Mouse (Mus musculus) midbrain, embryonic 16.5 days (tissue): ENCODE results near the gene LTO1. TPM values are rescaled to one million over a fixed set of nuclear protein-coding genes. Genes with fewer than 3 reads are reported as not detected.

Experiments
- ATAC-seq: fragments of 200-750 bp; cut with Nextera tagmentation; 2 replicates; pipeline ENCODE4 v1.8.0; 2017; ENCODE audit warnings: moderate TSS enrichment
- H3K27ac ChIP-seq: fragments of 300-500 bp; sonication (generic); 2 replicates; pipeline ENCODE4 v1.5.1; 2014; ENCODE audit warnings: mild to moderate bottlenecking, low read length, mixed read lengths
- H3K27me3 ChIP-seq: fragments of 300-500 bp; sonication (generic); 2 replicates; pipeline ENCODE4 v1.6.1; 2014; ENCODE audit warnings: low read depth, low read length, mixed read lengths; ENCODE audit not compliant: control insufficient read depth, insufficient read depth
- H3K36me3 ChIP-seq: fragments of 300-500 bp; sonication (generic); 2 replicates; pipeline ENCODE4 v1.6.1; 2014; ENCODE audit warnings: mild to moderate bottlenecking, low read length, moderate library complexity, mixed read lengths; ENCODE audit not compliant: control insufficient read depth, insufficient read depth
- H3K4me1 ChIP-seq: fragments of 300-500 bp; sonication (generic); 2 replicates; pipeline ENCODE4 v1.6.1; 2014; ENCODE audit warnings: mild to moderate bottlenecking, low read length, mixed read lengths; ENCODE audit not compliant: control insufficient read depth, insufficient read depth
- H3K4me2 ChIP-seq: fragments of 300-500 bp; sonication (generic); 2 replicates; pipeline ENCODE4 v1.6.1; 2014; ENCODE audit warnings: mild to moderate bottlenecking, low read length, mixed read lengths
- H3K4me3 ChIP-seq: fragments of 300-500 bp; sonication (generic); 2 replicates; pipeline ENCODE4 v1.5.1; 2014; ENCODE audit warnings: low read depth, mild to moderate bottlenecking, low read length, moderate library complexity, mixed read lengths
- H3K9ac ChIP-seq: fragments of 300-500 bp; sonication (generic); 2 replicates; pipeline ENCODE4 v1.6.1; 2014; ENCODE audit warnings: low read depth, low read length, mixed read lengths
- H3K9me3 ChIP-seq: fragments of 300-500 bp; sonication (generic); replicated peaks from 2 replicates; pipeline ENCODE4 v1.6.1; 2014; ENCODE audit warnings: mild to moderate bottlenecking, low read length, mixed read lengths; ENCODE audit not compliant: control insufficient read depth, poor library complexity, severe bottlenecking
- WGBS: fragments of 180-500 bp; shearing (Covaris S2); extraction: QIAGEN DNeasy Blood & Tissue Kit; methylation state at CpG from one replicate; pipeline ENCODE4 v1.1.7; 2014; 5-methylcytosine and 5-hydroxymethylcytosine counted together
- polyA plus RNA-seq: library from polyadenylated mRNA; unstranded; fragments of >200 nt; fragmentation: Nextera tagmentation; extraction: Ambion mirVana; gene quantifications from 2 replicates; pipeline ENCODE4 v1.2.1, GENCODE M21; 2015

The LTO1 gene
- polyA plus RNA-seq, 1 experiment from 2014 or later, result 31.1 TPM

GRCm38 (mm10) chr7:144927591-144927990, 12.7 kb downstream of the LTO1 start:
- H3K4me1 ChIP-seq, result no peaks in the 10 kb centered on the region

GRCm38 (mm10) chr7:144928009-144928888, 13.3 kb downstream of the LTO1 start:
- no peaks in the 10 kb centered on the region for H3K4me1 ChIP-seq
- no peak for ATAC-seq
- no peaks in the 10 kb centered on the region for H3K9me3 ChIP-seq
- no peak overlapping the region for H3K9ac ChIP-seq
- no peak overlapping the region for H3K4me2 ChIP-seq
- H3K27me3 ChIP-seq, result no peaks in the 10 kb centered on the region
- no peak overlapping the region for H3K27ac ChIP-seq
- no peak overlapping the region for H3K4me3 ChIP-seq
- peaks cover 9% of the 10 kb centered on the region for H3K36me3 ChIP-seq
- WGBS, result 70% methylated on average over 4 of the region's 4 CpGs

More at GRCm38 (mm10) chr7:144927591-144927990, 12.7 kb downstream of the LTO1 start:
- Histone ChIP-seq H3K27me3 (no peaks in the 10 kb centered on the region), H3K9me3 (no peaks in the 10 kb centered on the region), H3K4me2 (no peak overlapping the region), H3K4me3 (no peak overlapping the region), H3K9ac (no peak overlapping the region), H3K27ac (no peak overlapping the region), H3K36me3 (peaks cover 9% of the 10 kb centered on the region)
- 73% methylated on average over 2 of the region's 2 CpGs for WGBS
- ATAC-seq, result no peak

GRCm38 (mm10) chr7:144928889-144929210, 13.9 kb downstream of the LTO1 start:
- WGBS, result 83% methylated on average over 6 of the region's 6 CpGs
- Histone ChIP-seq H3K4me1 (no peaks in the 10 kb centered on the region), H3K9ac (0 out of 2 replicates have a peak overlapping the region, but pooled peaks have one; percentile 12), H3K36me3 (peaks cover 9% of the 10 kb centered on the region), H3K27ac (no peak overlapping the region), H3K9me3 (no peaks in the 10 kb centered on the region), H3K27me3 (no peaks in the 10 kb centered on the region), H3K4me3 (no peak overlapping the region), H3K4me2 (no peak overlapping the region)
- no peak for ATAC-seq

- WGBS, result 79% methylated on average over 8 of the region's 8 CpGs
- H3K36me3 ChIP-seq, result peaks cover 5% of the 10 kb centered on the region; the same call in 1 of the 2 replicates
- no peak overlapping the region for H3K9ac ChIP-seq
- H3K9me3 ChIP-seq, result no peaks in the 10 kb centered on the region
- no peaks in the 10 kb centered on the region for H3K27me3 ChIP-seq
- H3K4me2 ChIP-seq, result no peak overlapping the region
- no peak for ATAC-seq
- H3K27ac ChIP-seq, result no peak overlapping the region
- H3K4me1 ChIP-seq, result no peaks in the 10 kb centered on the region
- no peak overlapping the region for H3K4me3 ChIP-seq
Measured at GRCm38 (mm10) chr7:144929506-144929905, 14.6 kb downstream of the LTO1 start.

GRCm38 (mm10) chr7:144929931-144930330, 15.0 kb downstream of the LTO1 start:
- no peaks in the 10 kb centered on the region for H3K27me3 ChIP-seq
- no peaks in the 10 kb centered on the region for H3K4me1 ChIP-seq
- WGBS, result 45% methylated on average over 5 of the region's 5 CpGs
- no peak overlapping the region for H3K9ac ChIP-seq
- no peak overlapping the region for H3K4me2 ChIP-seq
- no peaks in the 10 kb centered on the region for H3K9me3 ChIP-seq
- no peak overlapping the region for H3K4me3 ChIP-seq
- ATAC-seq, result no peak; the same call in 1 of the 2 replicates
- no peak overlapping the region for H3K27ac ChIP-seq
- H3K36me3 ChIP-seq, result peaks cover 4% of the 10 kb centered on the region; the same call in 1 of the 2 replicates

GRCm38 (mm10) chr7:144931778-144932177, 16.9 kb downstream of the LTO1 start:
- H3K4me2 ChIP-seq, result no peak overlapping the region
- peaks cover 5% of the 10 kb centered on the region; the same call in 1 of the 2 replicates for H3K4me1 ChIP-seq
- H3K27me3 ChIP-seq, result no peaks in the 10 kb centered on the region
- 0 out of 2 replicates have a peak, but pooled peaks cover 4% of the 10 kb centered on the region for H3K36me3 ChIP-seq
- H3K9ac ChIP-seq, result no peak overlapping the region
- no peak overlapping the region for H3K27ac ChIP-seq
- no peaks in the 10 kb centered on the region for H3K9me3 ChIP-seq
- 19% methylated on average over 3 of the region's 3 CpGs for WGBS
- H3K4me3 ChIP-seq, result no peak overlapping the region
- ATAC-seq, result no peak

GRCm38 (mm10) chr7:144932389-144932937, 17.6 kb downstream of the LTO1 start:
- Histone ChIP-seq H3K4me3 (no peak overlapping the region), H3K9me3 (no peaks in the 10 kb centered on the region), H3K9ac (no peak overlapping the region), H3K36me3 (0 out of 2 replicates have a peak, but pooled peaks cover 4% of the 10 kb centered on the region), H3K4me1 (peaks cover 5% of the 10 kb centered on the region), H3K4me2 (no peak overlapping the region), H3K27ac (no peak overlapping the region), H3K27me3 (no peaks in the 10 kb centered on the region)
- 75% methylated on average over 18 of the region's 18 CpGs for WGBS
- ATAC-seq, result no peak

GRCm38 (mm10) chr7:144933336-144933735, 18.4 kb downstream of the LTO1 start:
- Histone ChIP-seq H3K27ac (no peak overlapping the region), H3K4me1 (peaks cover 11% of the 10 kb centered on the region), H3K9ac (no peak overlapping the region), H3K4me3 (no peak overlapping the region), H3K9me3 (no peaks in the 10 kb centered on the region), H3K36me3 (0 out of 2 replicates have a peak, but pooled peaks cover 4% of the 10 kb centered on the region), H3K27me3 (peaks cover 4% of the 10 kb centered on the region; the same call in 1 of the 2 replicates), H3K4me2 (no peak overlapping the region)
- 92% methylated on average over 3 of the region's 3 CpGs for WGBS
- no peak for ATAC-seq

- Histone ChIP-seq H3K36me3 (0 out of 2 replicates have a peak, but pooled peaks cover 4% of the 10 kb centered on the region), H3K4me3 (no peak overlapping the region), H3K9ac (no peak overlapping the region), H3K27ac (no peak overlapping the region), H3K9me3 (no peaks in the 10 kb centered on the region), H3K4me2 (no peak overlapping the region), H3K27me3 (peaks cover 5% of the 10 kb centered on the region; the same call in 1 of the 2 replicates), H3K4me1 (peaks cover 15% of the 10 kb centered on the region)
- no peak for ATAC-seq
- 96% methylated on average over 8 of the region's 8 CpGs for WGBS
Measured at GRCm38 (mm10) chr7:144933796-144934195, 18.9 kb downstream of the LTO1 start.
